In genomic region chr6:90763295-90763694, GRCm38 (mm10) we compare ENCODE assay signal across 8 mouse cellular contexts.
DNase-seq lines count a peak whose midpoint lies in the region; ATAC-seq lines count a peak whose summit lies in the region.

No protein-coding gene starts in this region.

- peaks cover 37% of the 10 kb centered on the region for H3K4me1 ChIP-seq in heart, embryonic 11.5 days (ENCODE audit: control insufficient read depth, insufficient read depth, low read length)
- H3K4me1 ChIP-seq in neural tube, embryonic 12.5 days, result peaks cover 38% of the 10 kb centered on the region
- peaks cover 22% of the 10 kb centered on the region for H3K4me1 ChIP-seq in kidney, embryonic 15.5 days
- H3K4me1 ChIP-seq in stomach, embryonic 15.5 days, result peaks cover 15% of the 10 kb centered on the region

- H3K27me3 ChIP-seq in heart, embryonic 11.5 days (ENCODE audit: control insufficient read depth, insufficient read depth, low read length), result no peaks in the 10 kb centered on the region
- no peaks in the 10 kb centered on the region for H3K27me3 ChIP-seq in neural tube, embryonic 12.5 days (replicated peaks)
- H3K27me3 ChIP-seq in kidney, embryonic 15.5 days, result no peaks in the 10 kb centered on the region
- H3K27me3 ChIP-seq in stomach, embryonic 15.5 days (replicated peaks), result no peaks in the 10 kb centered on the region

- ATAC-seq in heart, embryonic 11.5 days (replicated peaks; ENCODE audit: insufficient number of reproducible peaks, low FRiP score, low TSS enrichment), result no peak
- no peak for ATAC-seq in neural tube, embryonic 12.5 days (ENCODE audit: low FRiP score, low read depth)
- peak; percentile 53; the same call in 1 of the 2 replicates for ATAC-seq in kidney, embryonic 15.5 days (replicated peaks; ENCODE audit: low FRiP score)
- ATAC-seq in stomach, embryonic 15.5 days (ENCODE audit: insufficient read depth, low FRiP score, low read depth), result 0 out of 2 replicates have a peak, but pooled peaks have one; percentile 23

- H3K4me2 ChIP-seq in heart, embryonic 11.5 days, result peak overlapping the region; percentile 37; the same call in 1 of the 2 replicates
- peak overlapping the region; percentile 20; the same call in 1 of the 2 replicates for H3K4me2 ChIP-seq in neural tube, embryonic 12.5 days (replicated peaks)
- no peak overlapping the region for H3K4me2 ChIP-seq in kidney, embryonic 15.5 days
- H3K4me2 ChIP-seq in stomach, embryonic 15.5 days, result no peak overlapping the region

- no peaks in the 10 kb centered on the region for H3K9me3 ChIP-seq in heart, embryonic 11.5 days (replicated peaks; ENCODE audit: control insufficient read depth, low read length)
- H3K9me3 ChIP-seq in neural tube, embryonic 12.5 days, result no peaks in the 10 kb centered on the region
- no peaks in the 10 kb centered on the region for H3K9me3 ChIP-seq in kidney, embryonic 15.5 days (replicated peaks)
- H3K9me3 ChIP-seq in stomach, embryonic 15.5 days, result no peaks in the 10 kb centered on the region

- no peak overlapping the region for H3K4me3 ChIP-seq in heart, embryonic 11.5 days (ENCODE audit: low read depth, low read length)
- no peak overlapping the region for H3K4me3 ChIP-seq in neural tube, embryonic 12.5 days
- H3K4me3 ChIP-seq in kidney, embryonic 15.5 days (replicated peaks), result no peak overlapping the region
- no peak overlapping the region for H3K4me3 ChIP-seq in stomach, embryonic 15.5 days (replicated peaks)

- no peaks in the 10 kb centered on the region for H3K36me3 ChIP-seq in heart, embryonic 11.5 days (ENCODE audit: control insufficient read depth, insufficient read depth, low read length)
- H3K36me3 ChIP-seq in neural tube, embryonic 12.5 days, result no peaks in the 10 kb centered on the region
- no peaks in the 10 kb centered on the region for H3K36me3 ChIP-seq in kidney, embryonic 15.5 days
- H3K36me3 ChIP-seq in stomach, embryonic 15.5 days, result no peaks in the 10 kb centered on the region

- H3K27ac ChIP-seq in heart, embryonic 11.5 days (ENCODE audit: low read depth, low read length), result no peak overlapping the region
- no peak overlapping the region for H3K27ac ChIP-seq in neural tube, embryonic 12.5 days
- H3K27ac ChIP-seq in kidney, embryonic 15.5 days, result no peak overlapping the region
- H3K27ac ChIP-seq in stomach, embryonic 15.5 days, result no peak overlapping the region

- DNase-seq in heart, postnatal 4 days, result no peak
- no peak for DNase-seq in neural tube, embryonic 10.5 days (ENCODE audit: extremely low spot score, low spot score)
- DNase-seq in gastrocnemius, adult 18-20 months (ENCODE audit: low spot score), result no peak
- DNase-seq in adrenal gland, postnatal 25 days, result no peak

- 72% methylated on average over 4 of the region's 4 CpGs for WGBS in heart, embryonic 11.5 days (ENCODE audit: insufficient replicate concordance)
- WGBS in neural tube, embryonic 12.5 days, result 85% methylated on average over 4 of the region's 4 CpGs
- WGBS in kidney, embryonic 15.5 days, result 65% methylated on average over 4 of the region's 4 CpGs
- WGBS in stomach, embryonic 15.5 days, result 81% methylated on average over 4 of the region's 4 CpGs

- H3K9ac ChIP-seq in heart, embryonic 11.5 days (ENCODE audit: low read depth, low read length), result no peak overlapping the region
- H3K9ac ChIP-seq in neural tube, embryonic 12.5 days, result no peak overlapping the region
- no peak overlapping the region for H3K9ac ChIP-seq in kidney, embryonic 15.5 days
- H3K9ac ChIP-seq in stomach, embryonic 15.5 days, result no peak overlapping the region

Comparison
In these comparisons a context has a peak if more than half of its experiments do, and no peak if none do; other contexts are left out.
1. ATAC-seq: peak in kidney, embryonic 15.5 days (single experiment) and stomach, embryonic 15.5 days (single experiment); none in heart, embryonic 11.5 days (single experiment) and neural tube, embryonic 12.5 days (single experiment).
2. H3K4me2 ChIP-seq: peak in heart, embryonic 11.5 days (single experiment) and neural tube, embryonic 12.5 days (single experiment); none in kidney, embryonic 15.5 days (single experiment) and stomach, embryonic 15.5 days (single experiment).